Mouse (Mus musculus) heart, postnatal 10 days (tissue): ENCODE measurements at regions not wholly inside any gene's neighbourhood (a gene's known extent, or its start where the extent isn't known, plus 50 kb on each side); places are given as distances from the start of the nearest gene placed in this dataset.

Source experiments
- DNase-seq, 2 experiments: peaks; one replicate each; pipeline ENCODE4 v3.0.0; 2021
- intact Hi-C: fragments of 180-260 bp; cut with DNase I; formaldehyde crosslinking; loops from one replicate; pipeline ENCODE4 v1.15.1; 2025

DNA sequence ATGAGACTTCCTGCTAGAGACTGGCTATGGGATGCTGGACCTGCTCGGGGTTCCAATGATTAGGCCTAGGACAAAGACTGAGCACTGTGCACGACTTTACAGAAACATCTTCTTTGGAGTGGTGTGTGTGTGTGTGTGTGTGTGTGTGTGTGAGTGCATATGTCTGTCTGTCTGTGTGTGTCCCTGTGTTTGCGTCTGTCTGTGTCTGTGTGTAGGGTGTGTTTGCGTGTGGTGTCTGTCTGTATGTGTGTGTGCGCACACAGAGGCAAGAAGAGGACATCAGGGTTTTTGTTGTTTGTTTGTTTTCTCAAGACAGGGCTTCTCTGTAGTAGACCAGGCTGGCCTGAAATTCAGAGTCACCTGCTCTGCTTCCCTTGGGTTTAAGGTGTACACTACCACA is 51.9 kb upstream of the Slco4a1 start:
- intact Hi-C loops, result no loop called here
- no peak for DNase-seq

DNA sequence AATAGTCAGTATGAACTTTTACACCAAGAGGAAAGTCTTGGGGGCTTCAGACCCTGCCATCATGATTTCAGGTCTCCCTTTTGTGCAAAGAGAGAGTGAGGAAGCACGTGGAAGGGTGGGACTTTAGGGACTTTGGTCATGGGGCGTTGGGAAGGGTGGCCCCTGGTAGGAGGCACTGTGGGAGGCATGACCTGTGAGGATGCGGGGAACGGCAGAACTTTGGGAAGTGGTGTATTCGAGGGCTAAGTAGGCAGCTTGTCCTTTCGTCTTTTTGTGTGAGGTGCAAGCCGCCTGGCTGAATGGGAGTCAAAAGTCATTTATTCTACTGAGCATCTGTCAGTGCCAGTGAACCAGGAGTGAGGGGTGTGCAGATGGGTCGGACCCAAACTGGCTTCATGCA is 52.4 kb upstream of the Slco4a1 start:
- intact Hi-C loops, result no loop called here

DNA sequence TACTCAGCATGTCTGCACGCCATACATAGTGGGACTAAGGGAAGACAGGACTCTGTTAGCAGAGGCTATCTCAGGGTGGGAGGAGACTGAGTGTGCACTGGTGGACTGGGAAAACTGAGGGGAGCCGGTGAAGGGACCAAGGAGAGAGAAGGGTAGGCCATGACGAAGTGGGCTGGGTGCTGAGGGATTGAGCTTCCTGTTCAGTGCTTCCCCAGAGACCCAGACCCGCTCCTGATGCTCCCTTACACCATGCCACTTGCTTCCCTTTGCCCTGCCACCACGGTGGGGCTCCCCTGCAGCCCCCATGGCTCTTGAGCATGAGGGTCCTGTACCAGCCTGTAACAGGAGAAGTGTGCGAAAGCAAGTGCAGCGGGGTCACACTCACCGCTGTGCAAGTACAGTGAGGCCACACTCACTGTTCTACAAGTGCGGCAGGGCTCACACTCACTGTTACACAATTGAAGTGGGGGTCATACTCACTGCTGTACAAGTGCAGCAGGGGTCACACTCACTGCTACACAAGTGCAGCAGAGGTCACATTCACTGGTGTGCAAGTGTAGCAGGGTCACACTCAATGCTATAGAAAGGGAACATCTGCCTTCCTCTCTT is 53.1 kb upstream of the Slco4a1 start:
- intact Hi-C loops, result no loop called here
- DNase-seq, result peak in 1 of 2 experiments; percentile 29

More for the DNA sequence above, 52.4 kb upstream of the Slco4a1 start:
- peak in 1 of 2 experiments; percentile 38 for DNase-seq

DNA sequence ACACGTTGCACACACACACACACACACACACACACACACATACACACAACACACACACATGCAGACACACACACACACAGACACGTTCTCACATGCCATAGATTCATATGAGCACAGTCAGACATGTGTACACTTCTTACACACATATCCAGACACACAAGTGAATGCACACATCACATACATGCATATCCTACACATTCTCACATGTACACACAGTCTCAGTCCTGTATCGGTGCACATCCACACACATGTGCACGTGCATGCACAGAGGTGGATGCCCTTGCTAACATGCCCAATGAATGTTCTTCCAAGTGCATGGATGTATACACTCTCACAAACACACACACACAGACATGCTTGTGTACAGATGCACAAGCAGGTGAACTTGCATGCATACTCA is 53.6 kb upstream of the Slco4a1 start:
- DNase-seq, result no peak
- intact Hi-C loops, result no loop called here

DNA sequence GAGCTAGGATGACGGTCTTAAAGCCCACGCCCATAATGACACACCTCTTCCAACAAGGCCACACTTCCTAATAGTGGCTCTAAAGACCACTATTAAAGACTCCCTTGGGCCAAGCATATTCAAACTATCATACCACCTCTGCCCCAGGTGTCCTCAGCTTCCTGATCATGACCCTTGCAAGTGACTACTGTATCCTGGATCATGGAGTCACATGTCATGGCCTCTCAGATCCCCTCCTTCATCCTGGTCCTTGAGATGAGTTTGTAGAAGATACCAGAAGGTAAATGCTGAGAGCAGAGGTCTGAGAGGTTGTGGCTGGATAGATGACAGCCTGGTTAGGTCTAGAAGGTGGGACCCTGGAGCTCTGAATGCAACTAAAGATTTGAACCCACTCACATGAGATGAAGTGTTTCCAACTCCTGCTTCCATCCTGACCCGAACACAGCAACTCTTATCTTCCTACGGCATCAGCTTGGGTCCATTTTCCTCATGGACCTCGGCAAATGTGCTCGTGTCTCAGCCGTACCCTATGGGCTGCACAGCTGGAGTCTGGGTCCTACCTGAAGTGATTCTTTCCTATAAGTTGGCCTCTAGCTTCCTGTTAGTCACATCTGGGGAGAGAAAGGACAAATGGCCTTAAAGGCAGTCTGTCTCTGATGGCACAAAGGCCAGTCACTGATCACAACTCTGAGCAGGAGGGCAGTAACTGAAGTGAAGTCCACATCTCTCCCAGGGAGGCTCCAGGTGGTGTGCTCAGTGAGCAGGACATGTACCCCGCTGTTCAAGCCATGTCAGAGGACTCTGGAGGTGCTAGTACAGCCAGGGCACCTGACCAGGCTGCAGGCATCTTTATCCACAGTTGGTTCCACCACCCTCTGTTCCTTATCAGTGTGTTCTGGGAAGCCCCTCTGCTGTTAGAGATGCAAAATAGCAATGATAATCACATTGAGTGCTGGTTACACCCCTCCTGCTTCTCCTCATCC is 54.3 kb upstream of the Slco4a1 start:
- DNase-seq, result peak; percentile 36 to 51
- intact Hi-C loops, result no loop called here

DNA sequence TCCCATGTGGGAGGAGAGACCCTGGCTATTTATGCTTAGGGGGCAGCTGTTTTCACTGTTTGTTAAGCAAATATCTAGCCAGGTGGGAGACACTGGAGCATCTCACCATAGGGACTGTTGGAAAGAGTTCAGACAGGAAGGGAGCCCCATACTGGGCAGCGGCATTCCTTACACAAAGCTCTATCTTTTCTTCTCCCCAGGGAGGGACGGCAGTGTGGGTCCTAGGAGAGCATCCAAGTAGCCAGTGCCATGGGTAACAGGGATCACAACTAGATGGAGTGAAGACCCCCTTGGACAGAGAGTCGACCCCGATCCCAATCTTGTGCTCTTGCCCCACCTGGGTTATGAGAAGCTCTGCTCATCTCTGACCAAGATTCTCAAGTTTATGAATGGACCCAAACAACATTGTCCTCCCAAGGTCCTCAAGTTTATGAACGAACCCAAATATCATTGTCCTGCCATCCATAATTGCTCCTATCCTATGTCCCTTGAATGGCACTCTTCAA is 55.5 kb upstream of the Slco4a1 start:
- intact Hi-C loops, result no loop called here
- peak in 1 of 2 experiments; percentile 54 for DNase-seq

DNA sequence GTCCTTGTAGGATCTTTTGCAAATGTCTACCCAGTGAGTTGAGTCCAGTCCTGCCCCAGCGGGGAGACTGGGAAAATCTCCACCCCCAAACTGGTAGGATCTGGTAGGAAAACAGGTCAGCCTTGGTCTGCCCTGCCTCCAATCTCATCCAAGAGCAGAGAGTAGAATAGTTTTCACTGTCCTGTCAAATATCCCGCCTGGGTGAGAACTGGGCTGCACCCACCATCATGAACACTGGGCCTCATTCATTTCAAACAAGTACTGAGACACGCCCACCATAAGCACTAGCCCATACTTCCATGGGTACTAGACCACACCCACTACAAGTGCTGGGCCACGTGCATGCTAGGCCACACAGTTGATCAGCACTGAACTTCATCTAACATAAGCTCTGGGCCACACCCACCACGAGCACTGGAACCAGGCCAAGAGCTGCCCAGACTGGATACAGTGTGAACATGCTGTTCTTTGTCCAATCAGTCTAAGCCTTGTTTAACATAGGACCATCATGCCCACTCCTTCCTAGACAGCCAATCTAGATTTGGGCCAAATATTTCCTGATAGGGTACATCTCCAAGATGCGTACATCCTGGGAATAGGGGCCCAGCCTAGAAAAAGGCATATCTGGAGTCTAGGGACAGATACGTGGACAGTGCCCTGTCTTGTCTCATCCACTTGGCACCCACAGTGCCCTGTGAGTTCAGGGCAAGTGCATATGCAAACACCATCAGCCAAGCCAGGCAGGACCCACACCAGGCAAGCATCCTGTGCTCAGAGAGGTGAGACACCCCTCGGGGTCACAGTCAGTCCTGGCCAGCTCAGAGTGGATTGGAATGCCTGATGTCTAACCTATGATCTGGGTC is 56.2 kb upstream of the Slco4a1 start:
- DNase-seq, result peak; percentile 81
- intact Hi-C loops, result no loop called here

DNA sequence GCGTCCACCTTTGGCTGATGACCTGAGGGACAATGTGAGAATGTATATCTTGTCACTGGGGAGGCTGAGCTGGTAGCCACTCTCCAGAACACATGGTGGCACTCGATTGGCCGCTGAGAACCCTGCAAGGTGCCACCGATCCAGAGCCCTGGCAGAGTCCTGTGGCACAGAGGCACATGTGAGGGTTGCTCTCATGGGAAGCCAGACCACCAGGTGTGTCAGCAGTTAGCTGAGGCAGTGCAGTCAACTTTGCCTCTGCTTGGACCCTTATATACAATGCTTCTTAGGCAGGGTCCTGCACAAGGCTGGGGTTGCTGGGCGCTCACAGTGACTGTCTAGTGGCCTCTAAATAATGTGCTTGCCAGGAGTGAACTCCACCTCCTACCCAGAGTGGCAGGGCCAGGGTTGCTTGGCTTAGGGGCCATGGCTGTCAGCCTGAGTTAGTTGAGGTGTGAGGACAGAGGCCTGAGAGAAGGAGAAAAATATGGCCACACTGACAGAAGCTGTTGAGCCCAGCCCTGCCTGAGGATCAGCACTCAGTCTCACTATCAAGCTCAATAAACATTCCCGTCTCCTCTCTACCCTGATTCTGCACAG is 57.1 kb upstream of the Slco4a1 start:
- DNase-seq, result peak in 1 of 2 experiments; percentile 63
- intact Hi-C loops, result no loop called here

DNA sequence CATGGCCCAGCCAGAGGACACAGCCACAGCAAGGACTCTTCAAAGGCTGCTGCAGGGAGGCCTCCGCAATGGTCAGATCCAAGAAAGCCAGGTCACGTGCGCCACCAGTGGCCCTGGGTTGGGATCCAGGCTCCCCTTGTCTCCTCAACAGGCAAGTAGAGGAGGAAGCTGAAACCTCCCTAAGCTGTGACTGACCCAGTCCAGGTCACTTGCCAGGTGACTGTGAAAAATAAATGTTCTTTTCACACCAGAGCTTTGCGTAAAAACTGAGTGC is 57.6 kb upstream of the Slco4a1 start:
- DNase-seq, result peak in 1 of 2 experiments; percentile 77
- intact Hi-C loops, result no loop called here

DNA sequence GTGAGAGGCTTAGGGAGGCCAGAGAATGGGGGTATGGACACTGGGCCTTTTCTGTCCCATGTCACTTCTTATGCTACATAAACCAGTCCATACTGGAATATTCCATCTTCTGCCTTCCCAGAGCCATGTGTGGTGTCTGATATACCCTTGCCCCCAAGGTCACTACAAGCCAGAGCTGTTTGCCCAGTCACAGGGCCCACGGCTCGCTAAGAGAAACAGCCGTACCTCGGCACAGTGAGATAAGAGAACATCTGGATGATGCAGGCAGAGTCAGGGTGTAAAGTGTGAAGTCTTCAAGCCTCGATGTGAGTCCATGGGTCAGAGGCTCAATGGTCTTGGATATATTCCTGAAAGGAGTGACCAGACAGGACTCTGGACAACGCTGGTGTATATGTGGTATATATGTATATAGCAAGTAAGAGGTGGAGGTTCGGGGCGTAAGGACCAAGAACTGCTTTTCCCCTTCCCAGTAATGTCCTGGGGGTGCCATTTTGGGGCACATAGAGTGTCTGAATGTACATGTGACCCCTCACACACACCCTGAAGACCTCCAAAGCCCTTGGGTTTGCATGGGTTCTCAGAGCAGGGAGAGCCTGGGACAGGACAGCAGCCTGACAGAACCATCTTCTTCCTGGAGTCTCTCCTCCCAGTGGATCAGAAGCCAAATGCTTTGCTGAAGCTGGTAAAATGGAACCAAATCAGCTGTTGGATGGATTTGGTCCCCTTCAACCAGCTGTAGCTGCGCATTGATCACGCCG is 58.1 kb upstream of the Slco4a1 start:
- DNase-seq, result peak; percentile 54 to 74

DNA sequence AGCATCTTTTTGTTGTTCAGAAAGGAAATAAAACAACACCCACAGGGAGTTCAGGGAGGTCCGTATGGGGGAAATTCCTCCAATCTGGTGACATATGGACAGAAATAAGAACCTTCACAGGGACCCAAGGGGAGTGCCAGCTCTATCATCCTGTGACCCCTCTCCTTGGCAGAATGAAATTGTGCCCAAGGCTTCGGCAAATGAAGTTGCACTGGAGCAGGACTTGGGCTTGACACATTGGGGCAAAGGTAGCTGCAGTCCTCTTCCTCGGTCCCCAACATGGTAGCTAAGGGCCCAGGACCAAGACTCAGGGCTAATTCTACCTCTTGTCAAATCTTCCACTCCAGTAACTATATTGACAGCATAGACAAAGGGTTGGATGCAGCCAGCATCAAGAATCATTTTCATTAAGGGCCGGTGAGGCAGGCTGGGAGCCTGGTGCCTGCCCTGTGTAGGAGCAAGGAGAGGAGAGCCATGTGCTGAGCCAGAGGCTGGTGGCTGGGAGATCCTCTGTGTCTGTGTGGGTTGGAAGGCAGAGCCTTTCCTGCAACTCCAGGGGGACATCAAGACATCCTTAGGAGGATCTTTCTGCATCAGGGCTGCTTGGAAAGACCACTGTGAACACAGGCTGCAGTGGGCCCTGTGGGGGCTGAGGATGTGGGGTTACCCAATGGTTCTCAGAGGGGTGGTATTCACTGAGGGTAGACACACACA is 59.2 kb upstream of the Slco4a1 start:
- peak; percentile 44 to 69 for DNase-seq

More for the DNA sequence above, 58.1 kb upstream of the Slco4a1 start:
- intact Hi-C loops, result no loop called here

DNA sequence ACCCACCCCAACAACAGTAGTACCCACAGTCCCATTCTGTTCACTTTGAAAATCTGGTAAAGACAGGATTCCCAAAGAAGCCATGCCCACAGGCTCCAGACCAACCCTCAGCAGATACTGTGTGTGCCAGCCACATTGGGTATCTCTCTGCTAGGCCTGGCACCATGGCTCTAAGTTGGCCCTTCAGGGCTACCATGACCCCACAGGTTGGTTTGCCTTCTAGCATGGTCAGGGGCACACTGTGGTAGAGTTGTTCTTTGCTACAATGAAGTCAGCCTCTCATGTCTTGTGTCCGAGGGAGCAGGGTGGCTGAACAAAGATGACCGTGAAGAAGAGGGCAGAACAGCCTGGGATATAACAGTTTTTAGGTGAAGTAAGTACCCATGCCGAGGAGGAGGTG is 59.8 kb upstream of the Slco4a1 start:
- intact Hi-C loops, result no loop called here
- peak in 1 of 2 experiments; percentile 51 for DNase-seq

More for the DNA sequence above, 59.2 kb upstream of the Slco4a1 start:
- intact Hi-C loops, result no loop called here

DNA sequence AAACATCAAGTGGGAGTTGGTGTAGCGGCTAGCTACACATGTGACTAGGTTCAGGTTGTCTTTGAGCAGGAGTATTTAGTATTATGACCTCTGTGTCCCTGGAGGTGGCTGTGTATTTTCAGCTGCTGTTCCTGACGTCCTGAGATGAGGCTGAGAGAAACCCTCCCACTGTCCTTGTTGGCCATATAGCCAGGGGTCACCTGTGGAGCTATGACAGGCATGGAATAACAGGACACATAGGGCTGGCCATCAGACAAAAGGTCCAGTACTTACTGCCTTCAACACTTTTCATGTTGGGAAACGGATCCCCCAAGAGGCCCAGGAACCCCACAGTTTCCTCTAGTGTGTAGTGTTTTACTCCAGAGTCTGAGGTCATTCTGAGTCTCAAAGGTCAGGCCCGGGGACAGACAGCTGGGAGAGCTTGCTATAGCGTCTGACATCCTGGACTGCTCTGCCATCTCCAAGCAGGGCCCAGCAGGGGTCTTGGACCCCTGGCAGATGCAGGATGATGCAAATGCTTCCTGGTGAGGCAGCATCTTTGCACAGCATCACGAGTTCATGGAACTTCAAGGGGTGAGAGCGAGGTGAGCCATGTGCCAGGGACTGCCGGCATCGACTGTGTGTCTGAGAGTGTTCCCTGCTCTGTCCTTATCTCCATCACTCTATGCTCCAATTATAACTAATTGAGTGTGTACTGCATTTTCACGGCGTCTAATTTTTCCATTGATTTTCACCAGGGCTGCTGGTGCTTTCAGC is 60.6 kb upstream of the Slco4a1 start:
- intact Hi-C loops, result no loop called here
- DNase-seq, result peak; percentile 39 to 45

DNA sequence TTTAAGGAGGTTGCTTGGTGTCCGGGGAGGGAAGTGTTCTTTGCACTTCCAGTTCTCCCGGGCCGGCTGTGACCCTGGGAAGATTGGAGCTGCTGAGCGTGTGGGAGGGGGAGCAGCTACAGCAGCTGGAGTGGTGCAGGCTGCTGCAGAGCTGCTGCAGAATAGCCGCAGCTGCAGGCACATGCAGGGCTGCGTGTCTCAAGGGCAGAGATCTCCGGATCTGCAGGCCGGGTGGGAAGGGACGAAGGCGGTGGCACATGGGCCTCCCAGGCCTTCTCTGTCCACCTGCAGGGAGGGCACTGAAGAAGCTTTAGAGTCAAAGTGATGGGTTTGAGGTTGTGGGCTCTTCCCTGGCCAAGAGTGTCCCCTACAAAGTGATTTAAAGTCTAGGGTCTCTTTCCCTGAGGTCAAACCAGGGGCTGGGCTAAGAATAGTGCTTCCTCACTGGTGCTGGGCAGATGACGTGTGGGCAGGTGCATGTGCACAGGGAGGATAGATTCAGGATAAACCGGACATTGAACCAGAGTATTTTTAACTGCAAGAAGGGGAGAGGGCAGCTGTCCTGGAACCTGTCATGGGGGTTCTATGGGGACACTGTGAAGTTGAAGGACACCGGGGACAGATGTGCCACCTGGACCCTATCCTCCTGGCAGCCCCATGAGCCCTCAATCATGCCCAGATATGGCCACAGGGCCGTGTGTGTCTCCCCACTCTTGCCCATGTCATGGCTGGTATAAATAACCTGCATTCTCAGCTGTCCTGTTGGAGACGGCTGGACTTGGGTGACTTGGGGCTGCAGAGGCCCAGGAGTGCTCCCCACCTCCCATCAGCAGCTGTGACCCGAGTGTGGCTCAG is 58.6 kb upstream of the Gata5 start:
- intact Hi-C loops, result no loop called here
- DNase-seq, result peak; percentile 80 to 81

DNA sequence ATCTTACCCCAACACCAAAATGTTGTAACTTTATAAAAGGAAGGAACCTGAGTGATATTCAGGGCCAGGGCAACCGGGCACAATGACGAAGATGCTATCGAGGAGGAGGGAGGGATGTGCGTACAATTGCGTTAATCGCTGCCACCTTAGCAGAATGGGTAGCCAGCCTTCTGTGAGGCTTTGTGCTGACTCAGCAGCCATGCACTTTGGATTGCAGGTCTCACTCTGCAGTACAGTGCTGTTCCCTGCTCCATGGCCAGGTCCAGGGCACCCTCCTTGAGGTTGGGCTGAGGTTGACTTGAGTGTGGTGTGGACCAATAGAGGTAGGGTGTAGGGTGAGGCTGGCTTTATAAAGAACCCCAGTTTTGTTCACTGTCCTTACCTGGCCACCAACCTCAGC is 57.8 kb upstream of the Gata5 start:
- intact Hi-C loops, result no loop called here
- DNase-seq, result peak; percentile 42 to 44

DNA sequence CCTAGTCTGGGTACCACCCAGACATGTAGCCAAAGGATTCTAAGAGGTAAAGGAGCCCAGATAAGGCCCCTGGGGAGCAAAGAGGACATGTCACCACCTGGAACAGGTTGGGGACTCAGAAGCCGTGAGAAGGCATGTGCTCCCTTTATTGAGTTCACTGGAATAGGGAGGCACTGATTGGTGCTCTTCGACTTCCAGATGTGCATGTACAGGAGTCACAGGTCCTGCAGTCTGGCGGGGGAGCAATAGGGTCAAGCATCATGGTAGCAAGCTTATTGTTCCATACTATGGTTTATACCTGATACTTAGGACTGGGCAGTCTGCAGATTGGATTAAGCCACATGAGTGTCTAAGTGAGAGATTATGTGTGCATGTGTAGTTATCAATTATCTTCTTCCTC is 56.9 kb upstream of the Gata5 start:
- peak; percentile 36 to 44 for DNase-seq
- intact Hi-C loops, result no loop called here

DNA sequence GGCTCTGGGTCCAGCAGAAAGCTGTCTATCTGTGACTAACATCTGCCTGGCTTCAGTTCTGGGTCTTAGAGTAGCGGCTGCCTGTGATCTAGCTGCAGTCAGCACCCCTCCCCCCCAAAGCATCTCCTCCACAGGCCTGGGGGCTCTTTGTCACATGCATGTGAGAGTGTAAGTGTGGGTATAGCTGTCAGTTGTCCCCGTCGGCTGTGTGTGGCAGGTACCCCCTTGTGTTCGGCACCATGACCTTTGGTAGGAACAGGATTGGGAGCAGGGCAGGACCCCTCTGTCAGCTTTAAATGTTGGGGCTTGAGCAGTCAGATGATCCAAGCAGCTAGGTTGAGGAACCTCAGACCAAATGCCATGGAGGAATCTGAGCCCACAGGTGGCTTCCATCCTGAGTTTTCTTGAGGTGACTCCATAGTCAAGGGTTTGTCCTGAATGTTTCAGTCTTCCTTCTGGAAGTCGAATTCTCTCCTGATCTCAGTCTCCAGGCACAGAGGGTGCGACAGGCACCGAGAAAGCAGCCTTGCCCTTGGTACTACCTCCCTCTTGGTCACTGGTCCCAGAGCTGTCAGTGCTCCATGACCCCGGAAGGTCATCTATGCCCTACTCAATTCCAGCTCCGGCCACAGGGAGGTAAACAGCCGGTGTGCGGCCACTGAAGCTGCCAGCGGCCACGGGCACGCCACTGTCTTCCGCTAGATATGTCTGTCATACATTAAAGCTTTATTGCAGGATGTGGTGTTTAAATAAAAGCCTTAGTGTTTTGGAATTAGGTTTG is 55.9 kb upstream of the Gata5 start:
- intact Hi-C loops, result no loop called here
- DNase-seq, result peak; percentile 51 to 55
